Mouse (Mus musculus): ENCODE results near the gene Rpl26.

Rpl26 gene

DNA sequence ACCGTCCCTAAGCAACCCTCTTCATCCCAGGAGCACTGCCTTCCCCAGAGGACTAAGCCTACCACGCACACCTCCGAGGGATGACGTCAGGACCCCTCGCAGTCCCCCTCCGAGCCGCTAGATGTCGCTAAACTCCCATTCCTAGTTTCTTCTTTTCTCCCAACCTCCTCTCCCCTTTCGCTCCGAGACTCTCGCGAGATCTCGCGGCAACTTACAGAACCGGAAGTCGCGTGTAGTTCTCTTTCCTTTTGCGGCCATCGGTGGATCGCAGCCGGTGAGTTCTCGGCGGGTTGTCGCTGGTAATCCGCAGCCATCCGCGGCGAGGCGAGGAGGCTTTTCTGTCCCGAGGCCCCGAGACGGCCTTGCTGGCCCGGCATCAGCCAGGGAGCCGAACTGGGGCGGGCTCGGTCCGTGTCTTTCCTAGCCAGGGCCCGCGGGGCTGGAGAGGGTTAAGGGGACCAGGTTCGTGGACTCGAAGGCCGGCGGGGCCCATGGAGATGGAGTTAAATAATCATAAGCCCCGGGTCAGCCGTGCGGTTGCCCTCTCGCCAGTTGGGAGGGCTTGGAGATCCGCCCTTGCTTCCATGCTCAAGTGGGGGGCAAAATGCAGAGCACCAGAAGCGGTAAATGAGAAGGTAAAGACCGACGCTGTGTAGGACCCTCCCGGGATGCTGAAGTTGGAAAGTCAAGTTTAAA lies at the start of gene Rpl26:
TSS of gene Rpl26 (plus strand) at position 233 of the 696 bp plus-strand sequence.
- DNase-seq: peak; percentile 99

GRCm38 (mm10) chr11:68851644-68852485 lies 49.5 kb upstream of the Rpl26 start:
- DNase-seq: peak; percentile 27

DNA sequence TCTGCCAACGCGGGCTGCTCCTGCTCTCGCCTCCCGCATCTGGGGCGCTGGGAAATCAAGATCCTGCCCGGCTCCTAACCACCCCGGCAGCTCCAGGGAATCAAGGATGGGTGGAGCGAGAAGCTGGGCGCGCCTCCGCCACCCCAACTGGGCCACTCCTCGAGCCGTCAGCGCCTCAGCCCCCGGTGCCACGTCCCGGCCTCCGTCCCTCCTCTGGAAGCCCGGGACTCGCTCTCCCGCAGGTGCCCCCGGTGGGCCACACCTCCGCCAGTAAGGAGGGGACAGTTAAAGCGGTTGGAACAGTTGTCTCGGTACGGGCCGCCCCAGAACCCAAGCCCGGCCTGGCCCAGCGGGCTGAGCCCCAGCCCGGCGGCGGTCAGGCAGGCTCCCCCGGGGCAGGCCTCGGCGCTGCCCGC lies 48.9 kb upstream of the Rpl26 start:
- peak; percentile 99 for DNase-seq

DNA sequence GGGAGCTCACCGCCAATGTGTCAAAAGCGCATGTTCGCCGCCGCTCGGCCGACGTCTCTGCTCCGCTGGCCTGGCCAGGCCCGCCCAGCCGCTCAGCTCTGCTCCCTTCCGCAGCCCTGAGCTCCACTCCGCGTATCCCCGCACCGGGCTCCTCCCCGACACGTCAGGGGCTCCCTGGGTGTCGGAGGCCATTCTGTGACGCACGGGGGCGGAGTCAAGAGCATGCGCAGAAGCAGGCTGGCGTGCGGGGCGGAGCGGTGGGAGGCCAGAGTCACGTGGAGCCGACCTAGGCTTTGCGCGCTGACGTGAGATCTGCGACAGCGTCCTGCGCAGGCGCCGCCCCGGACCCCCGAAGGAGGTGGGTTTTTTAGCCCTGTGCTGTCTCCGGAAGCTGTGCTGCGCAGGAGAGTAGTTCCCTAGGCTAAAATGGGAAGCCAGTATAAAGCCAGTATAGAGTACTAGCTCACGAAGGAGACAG lies 48.4 kb upstream of the Rpl26 start:
- DNase-seq: peak; percentile 100

GRCm38 (mm10) chr11:68853611-68854401 lies 47.6 kb upstream of the Rpl26 start:
- DNase-seq: peak; percentile 99

- no peak for DNase-seq
Measured at GRCm38 (mm10) chr11:68854621-68855020, 46.8 kb upstream of the Rpl26 start.

DNA sequence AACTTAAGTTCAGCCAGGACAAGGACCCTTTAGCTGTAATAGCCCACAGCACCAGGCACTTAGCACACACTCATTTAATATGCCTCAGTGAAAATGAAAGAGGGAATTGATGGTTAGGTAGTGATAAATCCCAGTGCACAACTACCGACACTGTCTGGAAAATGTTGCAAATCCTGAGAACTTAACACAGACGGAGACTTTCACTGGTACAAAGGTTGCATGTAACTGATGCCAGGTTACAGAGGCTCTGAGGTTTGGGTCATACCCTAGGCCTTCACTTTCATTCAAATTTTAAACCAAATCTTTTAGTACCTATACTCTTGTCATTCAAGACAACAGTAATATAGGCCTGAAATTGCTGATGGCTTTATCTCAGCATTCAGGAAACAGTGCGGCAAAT lies 44.1 kb upstream of the Rpl26 start:
- no peak for DNase-seq

GRCm38 (mm10) chr11:68859943-68860593 lies 41.3 kb upstream of the Rpl26 start:
- DNase-seq: no peak

DNA sequence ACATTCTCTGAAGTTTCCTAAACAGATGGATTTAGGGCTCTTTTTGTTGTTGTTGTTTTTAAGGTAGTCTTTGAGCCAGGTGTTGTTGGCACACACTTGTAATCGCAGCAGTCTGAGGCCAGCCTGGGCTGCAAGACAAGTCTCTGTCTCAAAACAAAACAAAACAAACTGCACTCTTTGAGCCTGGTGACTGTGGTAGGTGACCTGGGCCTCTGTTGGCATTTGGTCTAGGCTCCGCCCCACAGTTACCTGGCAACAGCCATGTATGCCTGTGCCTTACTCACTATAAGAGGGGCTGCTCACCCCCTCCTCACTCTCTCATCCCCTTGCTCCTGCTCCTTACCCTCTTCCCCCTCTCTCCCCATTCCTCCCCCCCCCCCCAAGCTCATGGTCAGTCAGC lies 39.1 kb upstream of the Rpl26 start:
- peak; percentile 88 for DNase-seq

DNA sequence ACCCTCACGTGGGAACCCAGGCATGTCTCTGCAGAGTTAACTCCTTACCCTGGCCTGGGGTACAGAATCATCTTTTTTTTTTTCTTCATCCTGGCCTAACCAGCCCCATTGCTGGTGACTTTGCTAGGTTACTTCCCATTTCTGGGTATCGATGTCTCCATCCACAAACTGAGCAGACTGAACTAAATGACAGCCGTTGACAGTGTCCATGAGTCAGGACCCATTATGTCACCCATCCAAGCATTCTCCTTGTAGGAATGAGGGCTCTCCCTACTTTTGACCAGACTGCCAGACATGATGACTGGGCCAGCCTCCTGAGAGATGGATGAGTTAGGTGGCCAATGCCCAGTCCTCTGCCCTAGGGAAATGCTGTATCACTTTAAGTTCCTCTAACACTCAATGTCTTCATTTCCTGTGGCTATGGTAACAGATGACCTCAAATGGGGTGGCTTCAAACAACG lies 37.7 kb upstream of the Rpl26 start:
- DNase-seq: peak; percentile 95

DNA sequence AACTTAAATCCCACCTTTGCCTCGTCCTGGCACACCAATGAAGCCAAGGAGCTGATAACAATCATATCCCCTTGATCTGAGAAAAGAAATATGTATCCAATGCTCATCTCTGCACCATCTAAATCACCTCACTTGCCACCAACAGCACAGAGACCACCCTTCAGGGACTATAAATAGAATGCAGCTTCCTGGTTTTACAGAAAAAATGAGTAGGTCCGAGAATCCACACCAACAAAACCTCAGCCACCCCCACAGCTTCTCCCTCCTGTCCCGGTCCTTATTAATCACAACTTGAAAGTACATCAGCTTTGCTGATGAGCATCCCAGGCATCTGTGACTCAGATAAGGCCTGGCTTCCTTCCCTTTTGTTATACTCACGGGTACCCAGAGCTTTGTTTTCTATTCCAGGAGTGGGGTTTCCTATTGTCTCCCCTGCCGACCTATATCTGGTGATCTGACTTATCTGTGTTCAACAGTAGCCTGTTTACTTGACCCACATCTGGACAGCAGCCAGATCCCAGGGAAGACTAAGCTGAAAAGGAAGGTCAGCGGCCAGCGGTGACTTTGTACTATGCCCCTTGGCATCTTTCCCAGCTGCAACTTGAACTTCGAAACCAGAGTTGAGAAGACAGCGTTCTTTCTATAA lies 36.7 kb upstream of the Rpl26 start:
- peak; percentile 99 for DNase-seq

- peak; percentile 88 for DNase-seq
Measured at GRCm38 (mm10) chr11:68871277-68871676, 30.1 kb upstream of the Rpl26 start.

DNA sequence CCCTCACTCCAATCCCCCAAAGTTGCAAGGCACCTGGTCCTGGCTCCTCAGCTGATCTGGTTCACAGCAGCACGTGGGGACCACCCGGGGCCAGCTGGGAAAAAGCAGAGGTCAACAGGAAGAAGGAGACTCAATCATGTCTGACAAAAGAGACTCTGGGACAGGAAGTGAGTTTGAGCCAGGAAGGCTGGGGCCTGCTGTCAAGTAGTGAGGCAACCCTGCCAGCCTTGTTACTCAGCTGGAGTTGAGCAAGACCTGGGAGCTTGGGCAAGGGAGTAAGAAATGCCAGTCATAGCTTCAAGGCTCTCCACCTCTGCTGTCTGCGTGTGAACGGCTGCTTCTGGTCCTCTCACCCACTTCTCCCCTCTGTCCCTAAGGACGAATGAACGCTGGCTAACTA lies 29.6 kb upstream of the Rpl26 start, which contains the start of gene Ndel1:
TSS of gene Ndel1 (minus strand) at position 111 of the 400 bp plus-strand sequence.
- DNase-seq: peak; percentile 98

GRCm38 (mm10) chr11:68874841-68875240 lies 26.5 kb upstream of the Rpl26 start:
- no peak for DNase-seq

DNA sequence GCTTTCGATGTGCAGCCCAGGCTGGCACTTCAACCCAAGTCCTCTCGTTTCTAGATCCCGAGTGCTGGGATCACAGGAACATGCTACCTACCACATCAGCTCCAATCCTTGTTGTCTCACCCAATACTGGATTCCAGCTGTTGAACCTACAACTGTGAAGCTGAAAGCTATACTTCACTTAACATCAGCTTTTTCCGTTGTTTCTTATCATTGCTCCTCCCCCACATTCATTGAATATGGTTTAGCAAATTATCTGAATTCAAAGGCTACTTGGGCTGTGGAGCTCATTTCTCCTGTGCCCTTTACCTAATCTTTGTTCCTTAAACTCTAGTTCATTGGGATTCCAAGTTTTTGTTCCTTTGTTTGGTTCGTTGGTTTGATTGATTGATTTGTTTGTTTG lies 22.6 kb upstream of the Rpl26 start:
- no peak for DNase-seq

DNA sequence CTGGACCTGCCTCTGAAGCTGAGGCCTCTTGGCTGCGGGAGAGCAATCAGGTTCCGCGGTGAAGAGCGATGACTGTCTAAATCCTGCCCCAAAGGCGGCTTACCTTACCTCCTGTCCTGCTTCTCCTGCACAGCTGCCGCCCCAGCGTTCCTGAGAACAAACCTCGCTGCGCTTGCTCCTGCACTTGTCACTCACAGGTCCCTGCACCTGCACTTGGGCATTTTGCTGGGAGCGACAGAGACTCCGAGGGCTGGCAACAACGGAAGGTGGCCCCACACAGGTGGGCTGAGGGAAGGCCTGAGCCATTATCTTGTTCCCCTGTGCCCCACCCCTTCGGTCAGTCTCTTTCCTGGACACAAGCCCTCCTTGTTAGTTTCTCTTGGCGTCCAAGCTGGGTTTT lies 19.3 kb upstream of the Rpl26 start:
- DNase-seq: no peak

DNA sequence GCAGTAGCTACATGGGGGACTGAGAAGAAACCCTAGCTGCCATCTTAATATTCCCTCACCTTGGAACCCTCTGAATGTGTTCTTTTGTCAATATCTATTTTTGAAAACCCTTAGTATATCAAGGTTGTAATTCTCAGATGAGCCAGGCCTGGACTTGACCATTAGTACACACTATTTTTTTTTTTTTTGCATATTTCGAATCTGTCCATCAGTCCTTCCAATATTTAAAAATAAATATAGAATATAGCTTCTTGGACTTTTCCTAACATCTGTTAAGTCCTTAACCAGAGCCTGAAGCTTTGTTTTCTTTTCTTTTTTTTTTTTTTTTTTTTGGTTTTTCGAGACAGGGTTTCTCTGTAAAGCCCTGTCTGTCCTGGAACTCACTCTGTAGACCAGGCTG lies 17.5 kb upstream of the Rpl26 start:
- no peak for DNase-seq

DNA sequence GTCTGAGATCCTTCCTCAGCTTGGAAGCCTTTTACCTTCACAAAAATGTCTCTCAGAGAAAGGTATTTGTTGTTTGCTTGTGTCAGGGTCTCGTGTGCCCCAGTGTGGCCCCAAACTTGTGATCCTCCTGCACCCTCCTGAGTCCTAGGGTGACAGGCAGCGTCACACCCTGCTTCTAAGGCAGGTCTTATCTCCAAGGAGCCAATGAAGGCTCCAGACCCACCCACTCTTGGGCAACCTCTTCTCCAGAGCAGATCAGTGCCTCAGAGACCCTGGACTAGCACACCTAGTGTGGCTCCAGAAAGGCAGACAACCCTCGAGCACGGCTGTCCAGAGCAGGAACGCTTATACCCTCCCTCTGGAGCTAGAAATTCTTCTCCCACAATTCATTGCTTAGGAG lies 17.0 kb upstream of the Rpl26 start:
- DNase-seq: no peak

GRCm38 (mm10) chr11:68886091-68886490 lies 15.3 kb upstream of the Rpl26 start:
- DNase-seq: no peak

- no peak for DNase-seq
Measured at GRCm38 (mm10) chr11:68888253-68888652, 13.1 kb upstream of the Rpl26 start, which contains the start of gene Rnf222. Rnf222 (plus strand) TSS chr11:68888553.

DNA sequence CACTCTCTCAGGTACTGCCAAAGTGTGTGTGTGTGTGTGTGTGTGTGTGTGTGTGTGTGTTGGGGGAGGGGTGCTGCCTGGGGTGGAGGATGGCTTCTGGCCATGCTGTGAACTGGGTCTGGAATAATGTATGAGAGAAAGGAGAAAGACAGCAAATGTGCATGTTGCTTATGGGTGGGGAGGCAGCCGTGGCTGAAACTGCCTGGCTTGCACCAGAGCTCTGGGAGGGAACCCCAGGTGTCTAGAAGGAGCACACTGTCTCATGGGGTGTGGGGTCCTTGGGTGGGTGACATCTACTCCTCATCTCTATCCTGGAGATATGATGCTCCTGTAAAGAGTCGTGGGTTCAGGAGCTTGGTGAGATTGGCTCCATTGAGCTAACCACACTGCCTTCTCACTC lies 12.7 kb upstream of the Rpl26 start:
- DNase-seq: peak; percentile 75

DNA sequence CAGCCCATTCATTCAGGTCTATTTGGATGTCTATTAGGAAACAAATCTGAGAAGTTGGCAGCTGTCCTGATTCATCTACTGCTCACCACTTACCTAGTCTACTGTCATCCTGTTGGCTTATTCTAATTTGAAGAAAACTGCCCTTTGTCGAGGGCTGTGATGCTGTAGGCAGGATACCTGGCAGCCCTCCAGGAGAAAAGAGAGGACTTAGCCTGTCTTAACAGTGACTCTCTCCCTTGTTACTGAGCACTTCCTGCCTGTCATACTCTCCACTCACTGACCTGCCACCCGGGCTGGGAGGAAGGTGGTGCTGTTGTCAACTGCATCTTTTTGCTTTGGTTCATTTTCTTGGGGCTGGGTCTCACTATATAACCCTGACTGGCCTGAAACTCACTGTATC lies 10.8 kb upstream of the Rpl26 start:
- peak; percentile 86 for DNase-seq

Measured in heart, adult 11 months (tissue).